Mouse (Mus musculus) small intestine, adult 2 months (tissue): ENCODE measurements around the gene Sept9.

ENCODE experiments used
- CTCF ChIP-seq: fragments of 200-500 bp; IDR thresholded peaks from 2 replicates; pipeline ENCODE4 v1.5.1; 2012; ENCODE audit warnings: low read depth, mild to moderate bottlenecking, control low read depth, inconsistent platforms, low read length, moderate library complexity, mixed read lengths; ENCODE audit not compliant: insufficient replicate concordance, insufficient read length; ENCODE audit errors: extremely low read depth
- POLR2A ChIP-seq: fragments of 200-500 bp; IDR thresholded peaks from 2 replicates; pipeline ENCODE4 v1.6.1; 2012; ENCODE audit warnings: low read depth, mild to moderate bottlenecking, control low read depth, inconsistent platforms, low read length, moderate library complexity

DNA sequence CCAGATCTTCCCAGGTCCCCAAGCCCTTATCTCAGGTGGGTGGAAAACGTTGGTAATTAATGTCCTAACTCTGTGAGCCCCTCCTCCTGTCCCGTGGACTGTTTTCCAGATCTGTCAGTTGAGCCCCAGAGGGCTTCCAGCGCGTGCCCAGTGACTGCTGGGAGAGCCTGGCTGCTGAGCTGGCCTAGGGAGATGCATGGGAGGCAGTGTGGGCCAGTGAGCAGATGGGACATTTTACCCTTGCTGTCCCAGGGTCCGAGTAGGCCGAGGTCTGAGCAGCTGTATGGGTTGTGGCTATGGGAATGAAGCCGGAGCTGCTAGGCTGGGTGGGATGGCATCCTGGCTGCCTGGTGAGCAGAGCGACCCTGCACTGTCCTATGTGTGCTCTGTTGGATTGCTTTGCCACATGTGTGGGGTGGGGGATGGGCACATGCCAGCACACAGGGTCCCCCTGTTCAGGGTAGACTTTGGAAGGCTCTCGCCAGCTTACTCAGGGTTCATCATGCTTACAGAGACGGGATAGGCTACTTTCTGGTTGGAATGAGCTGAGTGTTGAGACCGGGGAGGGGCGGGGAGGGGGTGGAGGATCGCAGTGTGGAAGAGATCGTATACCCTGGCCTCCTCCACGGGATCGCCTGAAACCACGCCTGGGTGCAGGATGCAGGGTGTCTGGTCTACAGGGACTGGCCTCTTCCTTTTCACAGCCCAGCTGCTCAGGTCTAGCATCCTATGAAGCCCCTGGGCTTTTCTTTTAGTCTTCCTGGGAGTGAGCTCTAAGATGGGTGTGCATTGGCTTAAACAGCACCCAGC lies 109.9 kb downstream of the Sept9 start:
- TF ChIP-seq CTCF (no peak), POLR2A (no peak)
